Mouse (Mus musculus): ENCODE measurements around the gene Cic.

- TF ChIP-seq CTCF (IDR thresholded peaks at IDR 0.05; ENCODE audit: borderline replicate concordance, insufficient read depth, low read depth, low read length): peak; percentile 78
- TF ChIP-seq POLR2A (IDR thresholded peaks at IDR 0.05; ENCODE audit: borderline replicate concordance, insufficient read depth, low read length): peak; percentile 48; the same call in 1 of the 2 replicates
Measured at GRCm38 (mm10) chr7:25316532-25317445, 49.3 kb downstream of the Cic start, which contains the start of gene Megf8.

Data from cerebellum, adult 2 months (tissue).